Mouse (Mus musculus): ENCODE data around the gene Gm3625.

DNA sequence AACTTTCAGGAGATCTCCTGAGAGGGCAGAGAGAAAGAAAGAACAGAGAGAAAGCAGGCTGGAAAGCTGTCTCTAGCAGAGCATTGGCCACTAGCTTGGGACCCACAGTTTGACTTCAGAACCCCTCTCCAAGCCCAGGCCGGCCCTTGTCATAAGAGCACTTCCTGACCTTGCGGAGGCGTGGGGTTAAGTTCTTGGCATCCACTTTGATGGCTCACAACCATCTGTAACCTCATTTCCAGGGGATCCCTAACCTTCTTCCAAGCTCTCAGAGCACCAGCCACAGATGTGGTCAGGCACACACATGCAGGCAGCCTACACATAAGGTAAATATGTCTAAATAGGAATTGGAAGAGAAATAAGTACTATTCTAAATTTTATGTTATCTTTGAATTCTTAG, 35.3 kb downstream of the Gm3625 start:
- no peak for TF ChIP-seq GATA1 (IDR thresholded peaks at IDR 0.05; ENCODE audit: borderline replicate concordance, low read length)
- no peak for TF ChIP-seq FLI1 (IDR thresholded peaks at IDR 0.05; ENCODE audit: low read length)

Measured in megakaryocyte, embryonic 14.5 days (primary cell).